Comparison of ENCODE assay signal across 8 mouse cellular contexts in genomic region chr14:20067293-20068074, GRCm38 (mm10).
DNase-seq lines count a peak whose midpoint lies in the region; ATAC-seq lines count a peak whose summit lies in the region.

No protein-coding gene starts in this region.

- H3K4me1 ChIP-seq in intestine, embryonic 16.5 days (ENCODE audit: control insufficient read depth, insufficient read depth, low read length) = no peaks in the 10 kb centered on the region
- 0 out of 2 replicates have a peak, but pooled peaks cover 3% of the 10 kb centered on the region for H3K4me1 ChIP-seq in midbrain, embryonic 13.5 days (replicated peaks)

- intact Hi-C loops in gastrocnemius, postnatal 14 days (cut with DNase I; ENCODE audit: low total_unique reads) = loop anchor here (2.0 to 5.0 kb wide), 2 partner anchors 225 to 360 kb away; no protein-coding TSS in a partner anchor
- intact Hi-C loops in left cerebral cortex, postnatal 14 days (cut with DNase I) = loop anchor here (2.0 to 5.0 kb wide), 3 partner anchors 93 to 360 kb away; no protein-coding TSS in a partner anchor

- H3K27me3 ChIP-seq in intestine, embryonic 16.5 days (replicated peaks; ENCODE audit: control insufficient read depth, insufficient read depth, low read length) = no peaks in the 10 kb centered on the region
- no peaks in the 10 kb centered on the region for H3K27me3 ChIP-seq in midbrain, embryonic 13.5 days

- no peak overlapping the region for H3K4me2 ChIP-seq in intestine, embryonic 16.5 days (ENCODE audit: low read depth, low read length)
- no peak overlapping the region; the same call in 1 of the 2 replicates for H3K4me2 ChIP-seq in midbrain, embryonic 13.5 days (replicated peaks)

- H3K9me3 ChIP-seq in intestine, embryonic 16.5 days (ENCODE audit: control insufficient read depth, low read length) = no peaks in the 10 kb centered on the region
- no peaks in the 10 kb centered on the region for H3K9me3 ChIP-seq in midbrain, embryonic 13.5 days

- no peak overlapping the region for H3K27ac ChIP-seq in intestine, embryonic 16.5 days (ENCODE audit: low read length)
- H3K27ac ChIP-seq in midbrain, embryonic 13.5 days = no peak overlapping the region

- WGBS in intestine, embryonic 16.5 days = 40% methylated on average over 18 of the region's 18 CpGs
- 39% methylated on average over 18 of the region's 18 CpGs for WGBS in midbrain, embryonic 13.5 days

- ATAC-seq in common myeloid progenitor, adult 5-6 weeks (replicated peaks; ENCODE audit: low read depth, poor library complexity, severe bottlenecking) = peak; percentile 92
- ATAC-seq in intestine, embryonic 16.5 days = peak; percentile 76
- ATAC-seq in midbrain, embryonic 13.5 days = peak; percentile 77

- no peak overlapping the region for H3K4me3 ChIP-seq in intestine, embryonic 16.5 days (ENCODE audit: low read length)
- no peak overlapping the region for H3K4me3 ChIP-seq in midbrain, embryonic 13.5 days (replicated peaks)

- H3K36me3 ChIP-seq in intestine, embryonic 16.5 days (ENCODE audit: control insufficient read depth, insufficient read depth, low read length) = no peaks in the 10 kb centered on the region
- no peaks in the 10 kb centered on the region for H3K36me3 ChIP-seq in midbrain, embryonic 13.5 days

- no peak overlapping the region for H3K9ac ChIP-seq in intestine, embryonic 16.5 days (ENCODE audit: low read depth, low read length)
- H3K9ac ChIP-seq in midbrain, embryonic 13.5 days (replicated peaks) = no peak overlapping the region

- peak; percentile 69 for DNase-seq in urinary bladder, postnatal 14 days (ENCODE audit: low spot score)
- DNase-seq in urinary bladder, postnatal 10 days (ENCODE audit: low spot score) = no peak
- DNase-seq in gastrocnemius, postnatal 14 days = peak; percentile 45
- DNase-seq in left cerebral cortex, postnatal 14 days (ENCODE audit: low spot score in 2 of 2) = peak; percentile 85 to 88
- DNase-seq in spleen, adult 18-20 months = peak; percentile 25 to 59
